Mouse (Mus musculus) bone marrow, adult 2 months (tissue): Measurements from ENCODE around the gene Pxn.

Source experiments
- CTCF ChIP-seq: fragments of 200-500 bp; IDR thresholded peaks from 2 replicates; pipeline ENCODE4 v1.5.1; 2011; ENCODE audit warnings: low read length, control low read depth; ENCODE audit not compliant: control insufficient read depth, insufficient read depth
- POLR2A ChIP-seq: fragments of 200-500 bp; IDR thresholded peaks from 2 replicates; pipeline ENCODE4 v1.6.1; 2011; ENCODE audit warnings: low read depth, mild to moderate bottlenecking, control low read depth, low read length, borderline replicate concordance; ENCODE audit not compliant: control insufficient read depth

- TF ChIP-seq CTCF (no peak), POLR2A (no peak)
Measured at GRCm38 (mm10) chr5:115522531-115522930, 16.1 kb downstream of the Pxn start.
